Mouse (Mus musculus): ENCODE measurements around the gene Taar7f. TPM values are rescaled to one million over a fixed set of nuclear protein-coding genes. Genes with fewer than 3 reads are reported as not detected.
"Not testable (repeated sequence)": the region's sequence is repeated elsewhere in the genome, so short reads cannot be mapped to it uniquely, and the experiment has no call there.

The Taar7f gene
- polyA plus RNA-seq, 1 experiment from 2014 or later, result not detected

DNA sequence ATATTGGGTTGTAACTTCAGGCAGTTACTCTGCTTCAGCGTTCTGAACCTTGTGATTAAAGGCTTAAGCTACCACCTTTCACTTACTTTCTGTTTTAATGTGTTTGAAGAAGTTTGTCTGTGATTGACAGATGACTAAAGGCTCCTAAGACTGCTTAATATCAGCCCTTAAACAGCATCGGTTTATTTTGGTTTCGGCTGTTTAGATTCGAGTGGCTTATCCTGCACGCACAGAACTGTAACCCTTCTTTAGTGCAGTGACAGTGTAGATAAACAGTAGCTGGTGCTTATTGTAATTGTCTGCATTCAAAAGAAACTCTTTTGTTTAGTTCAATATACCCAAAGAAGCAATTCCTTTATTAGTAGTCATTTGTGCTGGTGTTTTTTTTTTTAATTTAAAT is 2.7 kb downstream of the Taar7f start:
- H3K9me3 ChIP-seq (ENCODE audit: control insufficient read depth, low read length), result no peaks in the 10 kb centered on the region
- WGBS, result 87% methylated on average over 5 of the region's 5 CpGs

DNA sequence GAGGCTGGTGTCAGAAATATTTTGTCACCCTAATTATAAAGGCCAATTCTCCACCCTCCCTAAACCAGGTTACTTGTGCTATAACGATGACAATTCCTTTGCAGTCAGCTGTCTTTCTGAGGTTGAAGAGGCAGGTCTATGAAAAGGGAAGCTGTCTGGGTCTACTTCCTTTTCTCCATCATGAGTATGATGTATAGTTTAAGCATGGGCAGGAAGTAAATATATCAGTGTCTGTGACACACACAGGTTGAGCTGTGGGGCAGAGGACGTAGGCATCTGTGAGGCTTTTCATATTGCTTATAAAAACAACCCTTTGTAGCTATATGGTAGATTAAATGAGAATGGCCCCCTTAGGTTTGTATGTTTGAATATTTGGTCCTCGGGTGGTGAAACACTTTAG is 9.7 kb downstream of the Taar7f start:
- Histone ChIP-seq H3K27me3 (ENCODE audit: control insufficient read depth, insufficient read depth, low read length) (no peaks in the 10 kb centered on the region), H3K9me3 (ENCODE audit: control insufficient read depth, low read length) (no peaks in the 10 kb centered on the region), H3K9ac (no peak overlapping the region), H3K36me3 (replicated peaks; ENCODE audit: control insufficient read depth, insufficient read depth) (no peaks in the 10 kb centered on the region), H3K4me2 (replicated peaks) (no peak overlapping the region), H3K4me3 (replicated peaks; ENCODE audit: low read length) (no peak overlapping the region), H3K4me1 (replicated peaks; ENCODE audit: control insufficient read depth, insufficient read depth, low read length) (no peaks in the 10 kb centered on the region), H3K27ac (no peak overlapping the region)
- ATAC-seq (ENCODE audit: low FRiP score), result no peak
- DNase-seq (ENCODE audit: low spot score), result no peak
- 95% methylated on average over 3 of the region's 3 CpGs for WGBS

More for the DNA sequence above, 2.7 kb downstream of the Taar7f start:
- no peak overlapping the region for H3K4me2 ChIP-seq (replicated peaks)
- no peaks in the 10 kb centered on the region for H3K36me3 ChIP-seq (replicated peaks; ENCODE audit: control insufficient read depth, insufficient read depth)
- DNase-seq (ENCODE audit: low spot score) (no peak), ATAC-seq (ENCODE audit: low FRiP score) (no peak)
- H3K4me1 ChIP-seq (replicated peaks; ENCODE audit: control insufficient read depth, insufficient read depth, low read length), result no peaks in the 10 kb centered on the region
- H3K27ac ChIP-seq, result no peak overlapping the region
- H3K9ac ChIP-seq, result no peak overlapping the region
- H3K27me3 ChIP-seq (ENCODE audit: control insufficient read depth, insufficient read depth, low read length), result no peaks in the 10 kb centered on the region
- H3K4me3 ChIP-seq (replicated peaks; ENCODE audit: low read length), result no peak overlapping the region

DNA sequence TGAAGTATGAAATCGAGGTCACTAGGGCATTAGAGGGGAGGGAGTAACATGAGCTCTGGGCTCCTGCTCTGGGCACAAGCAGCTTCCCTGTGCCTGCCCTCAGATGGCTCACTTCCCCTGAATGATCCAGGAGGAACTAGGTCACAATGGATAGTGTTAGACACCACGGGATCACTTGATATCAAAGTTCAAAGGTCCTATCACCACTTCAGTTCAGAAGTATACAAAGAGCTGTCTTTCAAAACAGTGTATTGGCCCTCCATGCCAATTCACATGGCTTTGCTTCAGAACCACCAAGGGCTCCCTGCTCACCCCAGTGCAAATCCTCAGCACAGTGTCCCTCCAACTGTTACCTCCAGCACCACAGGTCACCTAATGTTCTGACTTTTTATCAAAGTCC is 25.4 kb downstream of the Taar7f start:
- WGBS, result 57% methylated on average over 2 of the region's 2 CpGs
- H3K36me3 ChIP-seq (replicated peaks; ENCODE audit: control insufficient read depth, insufficient read depth); ATAC-seq (ENCODE audit: low FRiP score); H3K4me3 ChIP-seq (replicated peaks; ENCODE audit: low read length); H3K4me1 ChIP-seq (replicated peaks; ENCODE audit: control insufficient read depth, insufficient read depth, low read length); H3K9me3 ChIP-seq (ENCODE audit: control insufficient read depth, low read length); H3K4me2 ChIP-seq (replicated peaks); H3K9ac ChIP-seq; DNase-seq (ENCODE audit: low spot score); H3K27ac ChIP-seq; H3K27me3 ChIP-seq (ENCODE audit: control insufficient read depth, insufficient read depth, low read length): not testable (repeated sequence)

DNA sequence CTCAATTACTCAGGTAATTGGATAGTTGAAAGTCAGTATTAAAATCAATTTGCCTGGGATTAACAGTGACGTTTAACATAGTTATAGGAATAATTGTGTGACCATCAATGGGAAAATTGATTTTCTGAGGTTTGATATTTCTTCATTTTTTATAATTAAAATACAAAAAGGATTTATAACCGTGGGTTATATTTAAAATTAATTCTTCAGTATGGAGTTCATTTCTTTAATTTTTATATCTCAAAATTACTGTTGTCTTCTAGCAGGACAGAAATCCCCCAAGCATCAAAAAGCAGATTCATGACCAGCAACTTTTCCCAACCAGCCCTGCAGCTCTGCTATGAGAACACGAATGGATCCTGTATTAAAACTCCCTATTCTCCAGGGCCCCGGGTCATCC is 26.9 kb downstream of the Taar7f start, which contains the start of gene Taar8a:
Taar8a (plus strand) TSS at position 301 of the 400 bp plus-strand sequence.
- not testable (repeated sequence) for H3K27ac ChIP-seq; DNase-seq (ENCODE audit: low spot score); H3K27me3 ChIP-seq (ENCODE audit: control insufficient read depth, insufficient read depth, low read length); H3K4me3 ChIP-seq (replicated peaks; ENCODE audit: low read length); H3K9ac ChIP-seq; H3K4me2 ChIP-seq (replicated peaks); H3K9me3 ChIP-seq (ENCODE audit: control insufficient read depth, low read length); H3K4me1 ChIP-seq (replicated peaks; ENCODE audit: control insufficient read depth, insufficient read depth, low read length); H3K36me3 ChIP-seq (replicated peaks; ENCODE audit: control insufficient read depth, insufficient read depth); ATAC-seq (ENCODE audit: low FRiP score)
- WGBS, result 84% methylated on average over 2 of the region's 4 CpGs

DNA sequence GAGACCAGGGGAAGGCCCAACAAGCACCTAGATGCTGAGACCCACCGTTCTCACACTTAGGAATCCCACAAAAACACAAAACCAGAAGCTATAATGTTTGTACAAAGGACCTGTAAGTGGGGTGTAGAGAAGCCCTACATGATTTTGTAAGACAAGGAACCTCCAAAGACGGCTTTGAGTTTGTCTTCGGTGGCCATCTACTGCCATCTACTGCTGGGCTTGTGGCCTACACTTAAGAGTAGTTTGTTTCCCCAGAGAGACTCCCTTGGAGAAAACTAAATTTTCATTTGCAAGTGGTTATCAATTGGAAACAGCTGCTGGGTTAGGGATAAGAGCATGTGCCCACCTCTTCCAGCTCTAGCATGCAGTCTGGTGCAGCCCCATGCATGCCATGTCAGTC is 30.9 kb downstream of the Taar7f start:
- Histone ChIP-seq H3K4me1 (replicated peaks; ENCODE audit: control insufficient read depth, insufficient read depth, low read length) (no peaks in the 10 kb centered on the region), H3K9me3 (ENCODE audit: control insufficient read depth, low read length) (no peaks in the 10 kb centered on the region), H3K4me2 (replicated peaks) (no peak overlapping the region), H3K27me3 (ENCODE audit: control insufficient read depth, insufficient read depth, low read length) (no peaks in the 10 kb centered on the region), H3K27ac (no peak overlapping the region), H3K36me3 (replicated peaks; ENCODE audit: control insufficient read depth, insufficient read depth) (no peaks in the 10 kb centered on the region), H3K9ac (no peak overlapping the region), H3K4me3 (replicated peaks; ENCODE audit: low read length) (no peak overlapping the region)
- DNase-seq (ENCODE audit: low spot score) (peak; percentile 62), ATAC-seq (ENCODE audit: low FRiP score) (no peak)
- 44% methylated on average over 3 of the region's 3 CpGs for WGBS

DNA sequence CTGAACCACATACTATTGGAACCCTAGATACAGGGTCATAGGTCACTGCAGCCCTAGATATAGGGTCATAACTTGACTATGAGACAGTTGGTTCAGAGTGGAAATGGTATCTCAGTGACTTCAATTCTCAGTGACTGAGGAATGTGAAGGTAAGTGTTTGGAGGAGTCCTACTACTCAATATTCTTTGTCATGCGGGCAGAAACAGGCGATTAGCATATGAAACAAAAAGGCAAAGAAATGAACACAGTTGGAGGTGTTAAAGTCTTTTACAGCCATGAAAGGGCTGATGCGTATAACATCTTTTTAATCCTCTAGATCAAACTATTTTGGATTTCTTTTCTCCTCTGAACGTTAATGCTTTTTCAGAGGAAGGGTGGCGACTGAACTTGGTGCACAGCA is 36.6 kb downstream of the Taar7f start:
- ATAC-seq (ENCODE audit: low FRiP score), result no peak
- H3K27me3 ChIP-seq (ENCODE audit: control insufficient read depth, insufficient read depth, low read length), result no peaks in the 10 kb centered on the region
- no peaks in the 10 kb centered on the region for H3K36me3 ChIP-seq (replicated peaks; ENCODE audit: control insufficient read depth, insufficient read depth)
- H3K9me3 ChIP-seq (ENCODE audit: control insufficient read depth, low read length), result no peaks in the 10 kb centered on the region
- 55% methylated on average over 5 of the region's 5 CpGs for WGBS
- H3K27ac ChIP-seq, result no peak overlapping the region
- H3K4me1 ChIP-seq (replicated peaks; ENCODE audit: control insufficient read depth, insufficient read depth, low read length), result no peaks in the 10 kb centered on the region
- DNase-seq (ENCODE audit: low spot score), result no peak
- no peak overlapping the region for H3K4me2 ChIP-seq (replicated peaks)
- no peak overlapping the region for H3K4me3 ChIP-seq (replicated peaks; ENCODE audit: low read length)
- no peak overlapping the region for H3K9ac ChIP-seq

DNA sequence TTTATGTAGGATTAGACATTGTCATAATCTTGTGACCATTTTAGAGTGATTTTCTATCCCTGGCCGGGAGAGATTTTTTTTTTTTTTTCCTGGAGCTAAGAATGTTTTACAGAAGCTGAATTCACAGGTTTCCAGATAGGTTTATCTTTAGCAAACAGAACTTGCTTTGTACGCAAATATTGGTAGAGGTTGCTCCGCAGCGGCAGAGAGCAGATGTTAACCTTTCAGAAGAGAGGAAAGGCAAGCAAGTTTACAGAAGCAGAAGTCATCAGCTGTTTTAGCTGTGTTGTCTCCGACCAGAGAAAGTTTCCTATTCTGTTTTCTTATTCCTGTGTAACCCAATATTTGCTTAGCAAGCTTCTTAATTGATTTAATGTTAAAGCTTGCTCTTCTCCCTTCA is 37.2 kb downstream of the Taar7f start:
- H3K36me3 ChIP-seq (replicated peaks; ENCODE audit: control insufficient read depth, insufficient read depth), result no peaks in the 10 kb centered on the region
- DNase-seq (ENCODE audit: low spot score), result no peak
- 87% methylated on average over 5 of the region's 5 CpGs for WGBS
- no peak for ATAC-seq (ENCODE audit: low FRiP score)
- no peaks in the 10 kb centered on the region for H3K27me3 ChIP-seq (ENCODE audit: control insufficient read depth, insufficient read depth, low read length)
- H3K4me2 ChIP-seq (replicated peaks), result no peak overlapping the region
- no peaks in the 10 kb centered on the region for H3K4me1 ChIP-seq (replicated peaks; ENCODE audit: control insufficient read depth, insufficient read depth, low read length)
- H3K9ac ChIP-seq, result no peak overlapping the region
- no peaks in the 10 kb centered on the region for H3K9me3 ChIP-seq (ENCODE audit: control insufficient read depth, low read length)
- H3K4me3 ChIP-seq (replicated peaks; ENCODE audit: low read length), result no peak overlapping the region
- no peak overlapping the region for H3K27ac ChIP-seq

DNA sequence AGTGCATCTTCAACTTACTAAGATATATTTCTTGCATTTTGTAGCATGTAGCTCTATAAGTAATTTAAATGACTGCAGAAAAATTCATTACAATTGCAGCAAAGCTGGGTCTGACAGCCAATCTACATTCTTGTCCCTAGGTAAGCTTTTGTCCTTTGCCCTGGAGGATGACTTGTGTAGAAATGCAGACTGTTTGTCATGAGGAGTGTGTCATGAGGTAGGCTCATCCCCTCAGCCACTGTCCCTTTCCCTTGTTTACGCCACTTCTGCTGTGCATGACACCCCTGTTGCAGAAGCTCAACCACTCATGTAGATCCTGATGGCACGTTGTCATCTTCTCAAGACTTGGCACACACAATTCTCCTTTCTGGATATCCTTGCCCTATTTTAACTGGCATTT is 37.9 kb downstream of the Taar7f start:
- 89% methylated on average over 2 of the region's 2 CpGs for WGBS
- H3K36me3 ChIP-seq (replicated peaks; ENCODE audit: control insufficient read depth, insufficient read depth), result no peaks in the 10 kb centered on the region
- no peaks in the 10 kb centered on the region for H3K9me3 ChIP-seq (ENCODE audit: control insufficient read depth, low read length)
- DNase-seq (ENCODE audit: low spot score) (no peak), ATAC-seq (ENCODE audit: low FRiP score) (no peak)
- H3K9ac ChIP-seq, result no peak overlapping the region
- H3K27ac ChIP-seq, result no peak overlapping the region
- no peaks in the 10 kb centered on the region for H3K4me1 ChIP-seq (replicated peaks; ENCODE audit: control insufficient read depth, insufficient read depth, low read length)
- H3K4me2 ChIP-seq (replicated peaks), result no peak overlapping the region
- H3K27me3 ChIP-seq (ENCODE audit: control insufficient read depth, insufficient read depth, low read length), result no peaks in the 10 kb centered on the region
- H3K4me3 ChIP-seq (replicated peaks; ENCODE audit: low read length), result no peak overlapping the region

DNA sequence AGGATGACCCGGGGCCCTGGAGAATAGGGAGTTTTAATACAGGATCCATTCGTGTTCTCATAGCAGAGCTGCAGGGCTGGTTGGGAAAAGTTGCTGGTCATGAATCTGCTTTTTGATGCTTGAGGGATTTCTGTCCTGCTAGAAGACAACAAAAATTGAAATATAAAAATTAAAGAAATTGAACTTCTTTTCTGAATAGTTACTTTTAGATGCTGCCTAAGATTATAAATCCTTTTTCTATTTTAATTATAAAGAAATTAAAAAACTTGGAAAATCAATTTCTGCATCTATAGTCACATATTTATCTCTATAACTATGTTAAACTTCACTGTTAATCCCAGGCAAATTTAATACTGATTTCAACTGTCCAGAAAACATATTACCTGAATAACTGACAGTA is 42.9 kb downstream of the Taar7f start, which contains the start of gene Taar8b:
Taar8b (minus strand) TSS at position 101 of the 400 bp plus-strand sequence.
- 74% methylated on average over 2 of the region's 2 CpGs for WGBS
- DNase-seq (ENCODE audit: low spot score), result no peak
- H3K4me1 ChIP-seq (replicated peaks; ENCODE audit: control insufficient read depth, insufficient read depth, low read length), result no peaks in the 10 kb centered on the region

DNA sequence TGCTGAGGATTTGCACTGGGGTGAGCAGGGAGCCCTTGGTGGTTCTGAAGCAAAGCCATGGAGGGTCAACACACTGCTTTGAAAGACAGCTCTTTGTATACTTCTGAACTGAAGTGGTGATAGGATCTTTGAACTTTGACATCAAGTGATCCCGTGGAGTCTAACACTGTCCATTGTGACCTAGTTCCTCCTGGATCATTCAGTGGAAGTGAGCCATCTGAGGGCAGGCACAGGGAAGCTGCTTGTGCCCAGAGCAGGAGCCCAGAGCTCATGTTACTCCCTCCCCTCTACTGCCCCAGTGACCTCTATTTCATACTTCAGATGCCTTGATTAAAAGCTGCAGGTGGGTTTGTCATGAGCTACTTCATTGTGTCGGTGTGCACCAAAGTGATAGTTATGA is 47.7 kb downstream of the Taar7f start:
- H3K27me3 ChIP-seq (ENCODE audit: control insufficient read depth, insufficient read depth, low read length); DNase-seq (ENCODE audit: low spot score); H3K9me3 ChIP-seq (ENCODE audit: control insufficient read depth, low read length); H3K4me3 ChIP-seq (replicated peaks; ENCODE audit: low read length); H3K9ac ChIP-seq; H3K27ac ChIP-seq; H3K4me2 ChIP-seq (replicated peaks); H3K36me3 ChIP-seq (replicated peaks; ENCODE audit: control insufficient read depth, insufficient read depth); ATAC-seq (ENCODE audit: low FRiP score); H3K4me1 ChIP-seq (replicated peaks; ENCODE audit: control insufficient read depth, insufficient read depth, low read length): not testable (repeated sequence)
- WGBS, result 65% methylated on average over 2 of the region's 2 CpGs

More for the DNA sequence above, 42.9 kb downstream of the Taar7f start, which contains the start of gene Taar8b:
- H3K36me3 ChIP-seq (replicated peaks; ENCODE audit: control insufficient read depth, insufficient read depth), result no peaks in the 10 kb centered on the region
- ATAC-seq (ENCODE audit: low FRiP score), result no peak
- H3K4me2 ChIP-seq (replicated peaks), result no peak within 1 kb of the TSS
- H3K27me3 ChIP-seq (ENCODE audit: control insufficient read depth, insufficient read depth, low read length), result no peaks in the 10 kb centered on the region
- no peaks in the 10 kb centered on the region for H3K9me3 ChIP-seq (ENCODE audit: control insufficient read depth, low read length)
- no peak within 1 kb of the TSS for H3K9ac ChIP-seq
- H3K4me3 ChIP-seq (replicated peaks; ENCODE audit: low read length), result no peak within 1 kb of the TSS
- H3K27ac ChIP-seq, result no peak within 1 kb of the TSS

All from hindbrain, embryonic 14.5 days (tissue).